Mouse (Mus musculus) hindbrain, embryonic 16.5 days (tissue): ENCODE measurements at regions not wholly inside any gene's neighbourhood (a gene's known extent, or its start where the extent isn't known, plus 50 kb on each side); places are given as distances from the start of the nearest gene placed in this dataset.
A peak's percentile ranks its signal among the peaks of the same experiment; 100 is the strongest.

Experiments used
- ATAC-seq: fragments of 200-750 bp; cut with Nextera tagmentation; 2 replicates; pipeline ENCODE4 v1.8.0; 2017; ENCODE audit warnings: moderate TSS enrichment, moderate library complexity
- H3K27ac ChIP-seq: fragments of 300-500 bp; sonication (generic); 2 replicates; pipeline ENCODE4 v1.5.1; 2014; ENCODE audit warnings: low read depth, mild to moderate bottlenecking, control low read depth, low read length, moderate library complexity
- H3K27me3 ChIP-seq: fragments of 300-500 bp; sonication (generic); replicated peaks from 2 replicates; pipeline ENCODE4 v1.6.1; 2014; ENCODE audit warnings: low read length; ENCODE audit not compliant: control insufficient read depth, insufficient read depth
- H3K36me3 ChIP-seq: fragments of 300-500 bp; sonication (generic); 2 replicates; pipeline ENCODE4 v1.6.1; 2014; ENCODE audit warnings: mild to moderate bottlenecking, low read length, moderate library complexity, mixed read lengths; ENCODE audit not compliant: control insufficient read depth, insufficient read depth
- H3K4me1 ChIP-seq: fragments of 300-500 bp; sonication (generic); 2 replicates; pipeline ENCODE4 v1.6.1; 2014; ENCODE audit warnings: low read depth, low read length; ENCODE audit not compliant: control insufficient read depth, insufficient read depth
- H3K4me2 ChIP-seq: fragments of 300-500 bp; sonication (generic); 2 replicates; pipeline ENCODE4 v1.6.1; 2014; ENCODE audit warnings: mild to moderate bottlenecking, low read length, control low read depth, moderate library complexity
- H3K4me3 ChIP-seq: fragments of 300-500 bp; sonication (generic); 2 replicates; pipeline ENCODE4 v1.5.1; 2014; ENCODE audit warnings: mild to moderate bottlenecking, low read length, control low read depth, moderate library complexity
- H3K9ac ChIP-seq: fragments of 300-500 bp; sonication (generic); 2 replicates; pipeline ENCODE4 v1.6.1; 2014; ENCODE audit warnings: low read depth, mild to moderate bottlenecking, control low read depth, low read length, moderate library complexity
- H3K9me3 ChIP-seq: fragments of 300-500 bp; sonication (generic); 2 replicates; pipeline ENCODE4 v1.6.1; 2014; ENCODE audit warnings: mild to moderate bottlenecking, low read length, moderate library complexity; ENCODE audit not compliant: control insufficient read depth
- WGBS: fragments of 180-500 bp; shearing (Covaris S2); extraction: QIAGEN DNeasy Blood & Tissue Kit; methylation state at CpG from one replicate; pipeline ENCODE4 v1.1.7; 2014; 5-methylcytosine and 5-hydroxymethylcytosine counted together

DNA sequence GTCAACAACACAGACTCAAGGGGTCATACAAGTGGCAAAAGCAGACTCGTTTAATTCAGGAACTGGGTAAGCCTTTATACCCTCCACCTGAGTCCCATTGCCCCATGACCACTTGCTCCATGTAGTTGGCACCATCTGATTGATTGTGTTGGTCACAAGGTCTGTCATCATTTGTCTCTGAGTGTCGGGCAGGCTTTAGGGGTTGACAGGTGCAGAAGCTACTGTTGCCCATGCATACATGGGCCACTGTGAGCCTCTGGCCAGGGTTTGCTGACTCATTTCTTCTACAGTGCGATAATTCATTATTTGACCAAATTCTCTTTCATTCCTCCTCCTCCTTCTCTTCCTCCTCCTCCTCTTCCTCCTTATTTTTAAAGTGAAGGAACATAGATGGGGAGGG, 113.0 kb upstream of the Hdac4 start:
- no peak overlapping the region for H3K4me3 ChIP-seq
- H3K4me1 ChIP-seq, result no peaks in the 10 kb centered on the region
- no peak overlapping the region for H3K4me2 ChIP-seq
- no peak overlapping the region for H3K9ac ChIP-seq
- 87% methylated on average over 3 of the region's 3 CpGs for WGBS
- no peaks in the 10 kb centered on the region for H3K27me3 ChIP-seq
- peaks cover 2% of the 10 kb centered on the region; the same call in 1 of the 2 replicates for H3K9me3 ChIP-seq
- no peaks in the 10 kb centered on the region for H3K36me3 ChIP-seq
- no peak for ATAC-seq
- H3K27ac ChIP-seq, result no peak overlapping the region

DNA sequence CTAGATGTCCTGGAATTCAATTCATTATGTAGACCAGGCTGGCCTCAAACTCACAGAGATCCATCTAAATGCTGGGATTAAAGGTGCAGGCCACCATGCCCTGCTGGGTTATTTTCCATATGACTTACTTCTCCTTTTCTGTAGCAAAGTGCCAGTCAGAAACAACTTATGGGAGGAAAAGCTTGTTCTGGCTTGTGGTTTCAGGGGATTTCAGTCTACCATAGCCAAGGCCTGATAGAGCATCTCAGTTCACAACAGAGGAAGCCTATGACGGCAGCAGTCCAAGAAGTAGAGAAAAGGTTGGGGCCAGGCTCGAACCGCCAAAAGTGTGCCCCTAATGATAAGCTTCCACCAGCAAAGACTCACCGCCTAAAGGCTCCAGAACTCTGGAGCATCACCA, 110.5 kb upstream of the Hdac4 start:
- whole genome bisulfite sequencing, result 95% methylated on average over 4 of the region's 4 CpGs
- no peaks in the 10 kb centered on the region for H3K36me3 ChIP-seq
- ATAC-seq, result no peak
- no peak overlapping the region for H3K4me2 ChIP-seq
- H3K9ac ChIP-seq, result no peak overlapping the region
- H3K4me1 ChIP-seq, result no peaks in the 10 kb centered on the region
- no peak overlapping the region for H3K27ac ChIP-seq
- peaks cover 2% of the 10 kb centered on the region; the same call in 1 of the 2 replicates for H3K9me3 ChIP-seq
- H3K27me3 ChIP-seq, result no peaks in the 10 kb centered on the region
- H3K4me3 ChIP-seq, result no peak overlapping the region

DNA sequence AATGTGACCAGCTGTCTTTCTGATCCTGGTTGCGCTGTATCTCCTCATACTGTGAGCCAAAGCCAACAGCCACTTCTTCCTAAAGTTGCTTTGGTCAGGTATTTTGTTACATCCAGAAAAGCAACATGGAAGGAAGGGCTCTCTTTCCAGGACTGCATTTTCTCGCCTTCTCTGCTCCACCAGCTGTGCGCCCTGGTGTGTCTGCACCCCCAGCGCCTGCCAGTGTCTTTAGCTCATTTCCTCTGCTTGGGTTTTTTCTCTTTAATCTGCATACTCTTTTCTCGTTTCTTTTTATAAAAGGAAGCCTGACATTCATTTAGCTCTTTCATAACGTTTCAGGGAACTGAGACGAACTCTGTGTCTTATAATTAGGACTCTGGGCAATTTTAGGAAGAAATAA, 103.5 kb upstream of the Hdac4 start:
- H3K9ac ChIP-seq, result no peak overlapping the region
- H3K36me3 ChIP-seq, result no peaks in the 10 kb centered on the region

DNA sequence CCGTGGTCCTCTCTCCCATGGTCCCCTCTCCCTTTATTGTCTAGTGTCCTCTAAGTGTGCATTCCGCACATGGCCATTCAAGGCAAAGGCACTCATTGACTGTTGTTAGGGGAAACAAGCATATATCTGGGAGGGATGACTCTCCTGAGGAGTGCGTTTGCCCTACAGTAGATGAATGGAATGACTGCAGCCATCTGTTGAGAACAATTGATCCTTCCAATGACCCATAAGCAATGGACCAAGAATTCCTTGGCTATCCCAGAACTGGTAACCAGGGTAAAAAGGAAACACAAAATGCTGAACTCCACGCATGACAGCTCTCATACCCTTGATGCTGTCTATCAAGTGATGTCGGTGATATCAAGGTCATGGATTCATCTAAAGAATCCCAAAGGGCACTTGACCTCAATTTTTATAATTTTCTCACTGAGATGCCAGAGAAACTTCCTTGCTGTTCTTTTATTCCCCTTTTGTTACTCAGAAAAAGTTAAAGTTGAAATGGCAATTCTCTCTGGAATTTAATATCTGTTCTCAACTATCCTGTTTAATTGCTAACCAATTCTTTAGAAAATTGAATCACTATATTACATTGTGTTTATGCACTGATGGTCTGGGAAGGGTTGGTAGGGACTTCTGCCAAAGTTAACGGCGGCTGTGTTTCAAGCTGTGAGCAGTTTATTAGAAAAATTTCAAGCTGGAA, 97.3 kb upstream of the Hdac4 start:
- Histone ChIP-seq H3K4me2 (no peak overlapping the region), H3K4me3 (no peak overlapping the region), H3K27me3 (no peaks in the 10 kb centered on the region), H3K9ac (no peak overlapping the region), H3K9me3 (no peaks in the 10 kb centered on the region), H3K27ac (no peak overlapping the region), H3K4me1 (no peaks in the 10 kb centered on the region), H3K36me3 (no peaks in the 10 kb centered on the region)
- no peak for ATAC-seq
- 50% methylated on average over 7 of the region's 7 CpGs for WGBS

More for the DNA sequence above, 103.5 kb upstream of the Hdac4 start:
- H3K4me3 ChIP-seq, result no peak overlapping the region
- no peaks in the 10 kb centered on the region for H3K9me3 ChIP-seq
- WGBS, result 72% methylated on average over 7 of the region's 7 CpGs
- no peaks in the 10 kb centered on the region for H3K27me3 ChIP-seq
- H3K27ac ChIP-seq, result no peak overlapping the region
- no peak for ATAC-seq
- no peaks in the 10 kb centered on the region for H3K4me1 ChIP-seq
- no peak overlapping the region for H3K4me2 ChIP-seq

DNA sequence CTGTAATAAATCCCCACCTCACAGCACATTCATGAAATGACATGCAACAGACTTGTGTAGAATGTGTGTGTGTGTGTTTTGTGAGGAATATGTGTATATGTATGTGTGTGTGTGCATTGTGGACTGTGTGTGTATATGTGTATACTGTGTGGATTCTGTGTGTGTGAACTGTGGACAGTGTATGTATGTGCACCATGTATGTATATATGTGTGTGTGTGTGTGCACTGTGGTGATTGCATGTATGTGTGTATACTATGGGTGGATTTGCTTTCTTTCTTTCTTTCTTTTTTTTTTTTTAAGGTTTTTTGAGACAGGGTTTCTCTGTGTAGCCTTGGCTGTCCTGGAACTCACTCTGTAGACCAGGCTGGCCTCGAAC, 91.5 kb upstream of the Hdac4 start:
- 94% methylated on average over 1 of the region's 1 CpGs for WGBS
- Histone ChIP-seq H3K4me1 (peaks cover 7% of the 10 kb centered on the region; the same call in 1 of the 2 replicates), H3K4me2 (no peak overlapping the region), H3K36me3 (no peaks in the 10 kb centered on the region), H3K9ac (no peak overlapping the region), H3K27ac (no peak overlapping the region), H3K9me3 (no peaks in the 10 kb centered on the region), H3K4me3 (no peak overlapping the region), H3K27me3 (no peaks in the 10 kb centered on the region)
- no peak for ATAC-seq

DNA sequence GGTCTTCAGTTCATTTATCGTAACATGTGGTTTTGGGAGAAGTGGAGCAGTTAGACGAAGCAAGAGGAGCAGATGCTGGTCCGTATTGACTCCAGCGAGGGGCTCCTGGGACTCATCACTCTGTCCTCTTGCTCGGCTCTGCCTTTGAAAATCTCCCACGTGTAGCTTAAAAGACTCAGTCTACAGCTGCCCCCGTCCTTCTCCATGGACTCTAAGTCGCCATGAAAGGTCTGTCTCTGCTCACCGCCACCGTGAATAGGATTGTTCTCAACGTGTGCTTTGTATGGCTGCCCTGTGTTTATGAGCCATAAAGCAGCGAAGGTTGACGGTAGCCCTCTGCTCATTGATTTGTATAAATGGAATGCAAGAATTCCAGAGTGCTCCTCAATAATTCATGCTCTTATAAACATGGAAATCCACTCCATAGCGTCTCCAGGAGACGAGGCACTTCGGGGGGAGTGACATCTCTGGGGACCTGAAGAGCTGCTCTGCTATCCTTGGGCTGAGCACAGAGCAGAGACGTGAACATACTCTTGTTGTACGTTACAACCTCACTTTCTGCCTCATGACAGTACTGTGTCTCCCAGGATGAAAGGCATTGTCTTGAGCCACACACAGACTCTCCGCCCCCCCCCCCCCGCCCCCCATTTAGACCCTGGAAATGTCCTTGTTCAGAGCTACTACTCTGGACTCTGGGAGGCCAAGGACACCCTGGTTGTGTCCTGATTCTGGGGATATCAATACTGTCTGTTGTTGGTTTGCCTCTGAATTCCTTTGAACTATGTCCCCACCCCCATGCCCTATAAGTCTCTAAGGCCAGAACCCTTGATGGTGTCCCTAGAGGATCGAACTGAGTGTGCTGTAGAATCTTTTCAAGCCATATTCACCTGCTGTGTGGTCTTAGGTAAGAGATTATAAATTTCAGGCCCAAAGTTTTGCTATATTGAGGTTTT, 90.8 kb upstream of the Hdac4 start:
- Histone ChIP-seq H3K4me1 (peaks cover 7% of the 10 kb centered on the region; the same call in 1 of the 2 replicates), H3K36me3 (no peaks in the 10 kb centered on the region), H3K4me2 (peak overlapping the region; percentile 35), H3K9ac (no peak overlapping the region; the same call in 1 of the 2 replicates), H3K27ac (no peak overlapping the region), H3K27me3 (no peaks in the 10 kb centered on the region), H3K4me3 (no peak overlapping the region), H3K9me3 (no peaks in the 10 kb centered on the region)
- peak; percentile 70 for ATAC-seq
- WGBS, result 36% methylated on average over 21 of the region's 21 CpGs

DNA sequence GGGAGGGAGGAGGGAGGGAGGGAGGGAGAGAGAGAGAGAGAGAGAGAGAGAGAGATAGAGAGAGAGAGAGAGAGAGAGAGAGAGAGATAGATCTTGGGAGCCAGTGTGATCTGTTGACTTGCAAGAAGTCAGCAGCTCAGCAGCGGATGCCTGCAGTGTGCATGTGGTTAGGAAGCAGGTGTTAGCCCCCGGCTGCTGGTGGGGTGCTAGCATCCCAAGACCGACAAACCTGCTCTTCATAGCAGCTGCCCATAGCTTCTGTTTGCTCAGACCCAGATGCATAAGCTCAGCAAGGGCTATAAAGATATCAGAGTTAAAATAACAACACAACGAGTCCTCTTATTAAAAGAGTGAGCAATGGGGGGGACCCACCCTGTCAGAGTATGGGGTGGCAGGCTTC, 88.7 kb upstream of the Hdac4 start:
- Histone ChIP-seq H3K9ac (no peak overlapping the region), H3K27ac (no peak overlapping the region), H3K4me1 (peaks cover 7% of the 10 kb centered on the region; the same call in 1 of the 2 replicates), H3K36me3 (no peaks in the 10 kb centered on the region), H3K27me3 (no peaks in the 10 kb centered on the region), H3K4me3 (no peak overlapping the region), H3K4me2 (no peak overlapping the region), H3K9me3 (no peaks in the 10 kb centered on the region)
- 59% methylated on average over 4 of the region's 4 CpGs for WGBS
- no peak for ATAC-seq

DNA sequence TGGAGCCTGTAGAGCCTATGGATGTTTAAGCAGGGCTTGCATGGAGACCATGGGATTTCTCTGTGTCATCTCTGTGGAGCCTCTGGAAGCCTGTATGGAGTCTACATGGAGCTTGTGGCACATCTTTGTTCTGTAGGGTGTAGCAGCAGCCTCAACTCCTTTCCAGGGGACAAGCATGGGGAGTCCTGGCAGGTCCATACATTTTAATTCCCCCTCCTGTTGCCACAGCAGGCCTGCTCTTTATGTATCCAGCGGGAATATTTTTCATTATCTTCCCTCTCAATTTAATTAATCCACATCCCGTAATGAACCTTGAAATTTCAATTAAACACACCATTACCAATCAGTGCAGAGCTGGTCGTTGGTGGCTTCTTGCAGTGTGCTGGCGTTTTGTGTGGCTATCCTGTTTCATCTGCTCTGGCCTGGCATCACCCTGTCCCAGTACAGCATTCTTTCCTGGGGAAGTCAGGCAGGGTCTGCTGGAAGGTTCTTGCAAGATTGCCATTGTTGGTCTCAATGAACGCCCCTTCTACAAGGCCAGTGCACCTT, 81.8 kb upstream of the Hdac4 start:
- H3K4me1 ChIP-seq, result peaks cover under 1% of the 10 kb centered on the region; the same call in 1 of the 2 replicates
- peak; percentile 78 for ATAC-seq
- no peak overlapping the region for H3K4me3 ChIP-seq
- H3K27ac ChIP-seq, result no peak overlapping the region
- H3K9ac ChIP-seq, result no peak overlapping the region
- no peaks in the 10 kb centered on the region for H3K9me3 ChIP-seq
- WGBS, result 49% methylated on average over 5 of the region's 5 CpGs
- H3K36me3 ChIP-seq, result no peaks in the 10 kb centered on the region
- no peak overlapping the region for H3K4me2 ChIP-seq
- H3K27me3 ChIP-seq, result no peaks in the 10 kb centered on the region

DNA sequence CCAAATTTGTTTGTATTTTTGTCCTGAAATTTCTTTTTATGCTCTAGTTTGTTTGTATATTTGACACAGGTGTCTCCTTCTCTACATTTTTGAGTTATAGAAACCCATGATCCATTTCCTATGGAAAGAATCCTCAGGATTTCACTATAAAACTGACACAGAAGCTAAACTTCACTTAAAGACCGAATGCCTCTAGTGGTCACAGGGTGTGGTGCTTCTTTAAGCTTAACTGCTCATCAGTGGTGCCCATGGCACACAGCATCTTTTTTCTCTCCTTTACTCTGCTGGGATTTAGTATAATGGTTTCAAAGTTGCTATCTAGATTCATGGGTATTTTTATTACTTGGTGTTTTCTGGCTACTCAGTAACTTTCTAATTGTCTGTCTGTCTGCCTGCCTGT, 79.9 kb upstream of the Hdac4 start:
- H3K27me3 ChIP-seq, result no peaks in the 10 kb centered on the region
- WGBS, result 88% methylated on average over 1 of the region's 1 CpGs
- H3K36me3 ChIP-seq, result no peaks in the 10 kb centered on the region
- H3K9ac ChIP-seq, result no peak overlapping the region
- H3K4me1 ChIP-seq, result peaks cover 4% of the 10 kb centered on the region; the same call in 1 of the 2 replicates
- H3K4me3 ChIP-seq, result no peak overlapping the region
- no peak for ATAC-seq
- no peak overlapping the region for H3K27ac ChIP-seq
- no peaks in the 10 kb centered on the region for H3K9me3 ChIP-seq
- H3K4me2 ChIP-seq, result no peak overlapping the region
